Mouse (Mus musculus) layer of hippocampus, postnatal 10 days (tissue): ENCODE results near the gene Armc9. TPM values are rescaled to one million over a fixed set of nuclear protein-coding genes. Genes with fewer than 3 reads are reported as not detected.
A peak's percentile ranks its signal among the peaks of the same experiment; 100 is the strongest.

Source experiments
- DNase-seq, 2 experiments: peaks; one replicate each; pipeline ENCODE4 v3.0.0; 2021; ENCODE audit warnings: low spot score in 2 of 2
- total RNA-seq, 2 experiments: library from RNA; stranded (reverse); gene quantifications; 2 replicates each; pipeline ENCODE4 v1.2.3; 2021

The Armc9 gene
- total RNA-seq, 2 experiments from 2014 or later = 38.8 to 40.3 TPM

DNA sequence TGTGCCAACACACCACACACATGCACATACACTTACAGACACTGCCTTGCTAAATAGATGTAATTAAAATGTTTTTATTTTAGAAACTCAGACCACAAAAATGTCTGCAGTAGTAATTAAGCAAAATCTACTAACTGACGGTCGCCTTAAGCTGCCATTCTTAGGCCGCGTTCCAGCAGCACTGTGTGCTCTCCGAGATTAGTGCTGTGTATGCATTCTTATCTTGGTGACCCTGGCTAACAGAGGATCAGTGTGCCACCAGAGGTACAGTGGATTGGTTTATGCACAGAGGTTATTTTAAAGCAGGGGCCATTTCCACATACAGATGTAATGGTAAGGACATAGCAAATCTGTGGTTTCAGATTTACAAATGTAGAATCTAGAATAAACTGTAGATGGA, 6.5 kb downstream of the Armc9 start:
- DNase-seq = no peak

DNA sequence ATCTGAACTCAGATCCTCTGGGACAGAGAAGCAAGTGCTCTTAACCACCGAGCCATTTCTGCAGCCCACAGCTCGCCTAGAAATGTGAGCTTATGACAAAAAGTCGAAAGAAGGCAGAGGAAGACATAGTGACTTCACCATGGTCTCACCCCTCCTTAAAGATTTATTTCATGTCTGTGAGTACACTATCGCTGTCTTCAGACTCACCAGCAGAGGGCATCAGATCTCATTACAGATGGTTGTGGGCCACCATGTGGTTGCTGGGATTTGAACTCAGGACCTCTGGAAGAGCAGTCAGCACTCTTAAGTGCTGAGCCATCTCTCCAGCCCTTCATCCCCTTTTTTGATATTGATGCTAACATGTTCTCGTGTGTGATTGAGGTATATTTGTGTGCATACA, 20.0 kb downstream of the Armc9 start:
- no peak for DNase-seq

DNA sequence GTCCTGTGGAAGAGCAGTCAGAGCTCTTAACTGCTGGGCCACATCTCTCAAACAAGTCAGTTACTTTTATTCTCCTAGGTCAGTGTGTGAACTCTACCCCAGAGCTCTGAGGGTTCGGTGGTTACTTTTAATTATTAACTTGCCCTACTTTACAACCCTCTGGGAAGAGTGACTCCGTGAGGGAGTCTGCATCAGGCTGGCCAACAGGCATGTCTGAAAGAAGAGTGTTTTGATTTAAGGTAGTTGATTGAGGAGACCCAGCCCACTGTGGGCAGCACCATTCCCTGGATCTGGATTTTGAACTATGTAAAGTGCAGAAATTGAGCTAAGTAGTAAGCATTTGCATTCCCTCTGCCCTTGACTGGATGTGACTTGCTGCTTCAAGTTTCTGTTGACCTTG, 21.5 kb downstream of the Armc9 start:
- no peak for DNase-seq

DNA sequence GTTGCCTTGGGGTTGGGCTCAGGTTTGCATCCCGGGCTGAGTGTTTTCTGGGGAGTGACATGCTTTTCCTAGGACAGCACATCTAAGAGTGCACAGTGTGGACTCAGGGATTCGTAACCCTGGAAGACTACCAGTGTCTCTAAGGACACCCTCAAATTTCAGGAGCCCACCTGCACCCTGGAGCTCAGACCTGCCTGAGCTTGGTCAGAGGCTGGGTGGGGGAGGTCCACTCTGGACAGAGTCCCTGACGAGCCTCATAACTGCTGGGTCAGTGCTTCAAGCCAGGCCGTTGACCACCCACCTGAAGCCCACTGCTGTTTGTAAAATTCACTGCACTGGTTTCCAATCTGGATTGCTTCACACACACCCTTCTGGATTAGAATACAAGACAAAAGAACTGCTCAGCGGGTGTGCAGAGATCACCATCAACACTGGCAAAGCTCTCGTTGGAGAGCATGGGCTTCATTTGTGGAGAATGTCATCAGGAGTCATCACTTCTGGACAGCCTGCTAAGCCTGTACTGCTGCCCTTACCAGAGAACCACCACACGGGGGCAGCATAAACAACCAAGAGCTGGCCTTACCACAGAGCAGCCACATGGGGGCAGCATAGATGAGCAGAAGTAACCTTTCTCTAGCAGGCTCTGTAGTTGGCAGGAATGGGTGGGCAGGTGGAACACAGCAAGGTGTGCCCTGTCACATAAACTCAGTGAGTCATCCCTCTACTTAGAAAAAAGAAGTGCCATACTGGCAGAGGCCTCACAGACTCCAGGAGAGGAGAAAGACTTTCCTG, 24.1 kb downstream of the Armc9 start:
- peak; percentile 86 to 87 for DNase-seq

- no peak for DNase-seq
These were observed 27.6 kb downstream of the Armc9 start for GRCm38 (mm10) chr1:86182004-86182709.

GRCm38 (mm10) chr1:86183577-86184263, 29.1 kb downstream of the Armc9 start:
- DNase-seq = no peak

- no peak for DNase-seq
These were observed 32.2 kb downstream of the Armc9 start for GRCm38 (mm10) chr1:86186762-86187161.

DNA sequence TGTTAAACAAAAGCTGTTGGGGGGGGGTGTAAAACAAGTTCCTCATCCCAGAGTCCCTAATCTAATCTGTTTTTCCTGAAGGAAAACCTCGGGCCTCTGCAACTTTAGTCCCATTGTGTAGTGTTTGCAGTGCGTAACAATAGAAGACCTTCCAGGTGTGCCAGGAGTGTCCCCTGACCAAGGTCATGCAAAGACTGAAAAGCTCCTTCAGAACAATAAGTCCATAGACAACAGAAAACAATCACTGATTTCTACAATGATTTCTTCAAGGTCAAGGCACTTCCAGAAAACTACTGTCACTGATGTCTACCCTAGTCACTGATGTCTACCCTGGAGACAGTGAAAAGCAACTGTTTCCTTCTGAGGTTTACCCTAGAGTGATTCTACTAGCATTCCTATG, 33.3 kb downstream of the Armc9 start:
- DNase-seq = no peak

- DNase-seq = no peak
These were observed 33.7 kb downstream of the Armc9 start for GRCm38 (mm10) chr1:86188271-86188670.

GRCm38 (mm10) chr1:86189034-86189702, 34.6 kb downstream of the Armc9 start:
- DNase-seq = no peak

GRCm38 (mm10) chr1:86190843-86191242, 36.3 kb downstream of the Armc9 start:
- no peak for DNase-seq

- DNase-seq = no peak
These were observed 39.5 kb downstream of the Armc9 start for GRCm38 (mm10) chr1:86194044-86194443.

GRCm38 (mm10) chr1:86198276-86198675, 43.7 kb downstream of the Armc9 start:
- no peak for DNase-seq

GRCm38 (mm10) chr1:86199026-86199425, 44.4 kb downstream of the Armc9 start:
- DNase-seq = no peak

- no peak for DNase-seq
These were observed 46.7 kb downstream of the Armc9 start for GRCm38 (mm10) chr1:86201312-86201711.

DNA sequence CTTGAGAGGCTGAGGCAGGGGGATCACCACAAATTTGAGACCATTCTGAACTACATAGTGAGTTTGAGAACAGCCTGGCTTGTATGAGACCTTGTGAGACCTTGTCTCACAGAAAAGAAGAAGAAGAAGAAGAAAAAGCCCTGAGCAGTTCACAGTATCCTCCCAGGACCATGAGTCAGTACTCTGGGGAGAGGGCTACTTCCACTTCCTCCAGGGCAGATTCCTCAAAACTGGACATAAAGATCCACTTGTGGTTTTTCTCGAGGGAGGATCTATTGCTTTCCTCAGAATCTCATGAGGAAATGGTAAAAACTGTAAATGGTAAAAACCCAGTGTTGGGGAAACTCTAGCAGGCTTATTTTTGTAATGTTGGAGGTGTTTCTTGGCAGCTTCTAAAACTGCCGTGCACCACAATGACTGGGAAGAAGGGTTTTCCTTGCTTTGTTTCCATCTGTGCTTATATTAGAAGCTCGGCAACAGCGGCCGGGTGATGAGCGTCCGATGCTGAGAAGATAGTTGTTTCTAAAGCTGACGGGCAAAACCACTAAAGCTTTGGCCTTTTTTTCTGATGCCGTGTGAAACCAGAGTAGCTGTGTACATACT, 48.1 kb downstream of the Armc9 start:
- no peak for DNase-seq

GRCm38 (mm10) chr1:86210676-86211075, 56.1 kb downstream of the Armc9 start:
- no peak for DNase-seq

DNA sequence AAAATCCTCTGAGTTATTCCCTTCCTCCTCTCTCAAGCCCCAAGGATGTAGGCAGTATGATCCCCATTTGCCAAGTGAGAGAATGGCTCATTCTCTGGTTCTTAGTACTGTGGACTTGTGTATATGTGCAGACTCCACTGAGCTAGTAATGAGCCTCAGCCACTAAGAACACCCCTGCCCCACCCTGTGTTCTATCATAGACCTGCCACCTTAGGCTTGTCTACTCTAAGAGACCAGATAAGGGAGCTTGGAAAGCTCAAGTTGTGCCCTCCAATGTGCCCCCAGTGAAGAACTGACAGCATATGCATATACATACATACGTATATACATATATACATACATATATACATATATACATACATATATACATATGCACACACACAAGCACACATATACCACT, 56.9 kb downstream of the Armc9 start:
- no peak for DNase-seq

GRCm38 (mm10) chr1:86212731-86213130, 58.2 kb downstream of the Armc9 start:
- no peak for DNase-seq

DNA sequence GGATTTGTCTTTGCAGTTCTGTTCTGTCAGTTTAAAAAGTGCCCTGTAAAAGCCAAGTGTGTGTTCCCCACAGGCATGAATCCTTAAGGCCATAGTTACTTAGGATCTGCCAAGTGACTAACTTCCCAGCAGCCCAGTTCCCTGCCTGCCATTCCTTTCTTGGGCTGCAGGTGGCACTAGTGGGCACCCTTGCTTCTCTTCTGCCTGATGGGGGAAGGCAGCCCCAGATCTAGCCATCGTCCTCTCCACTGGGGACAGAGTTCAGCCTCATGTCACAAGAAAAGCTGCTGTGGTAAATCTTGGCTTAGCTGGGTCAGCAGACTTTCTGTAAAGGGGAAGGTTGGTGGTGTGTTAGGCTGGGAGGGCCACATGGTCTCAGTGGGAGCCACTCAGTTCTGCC, 59.6 kb downstream of the Armc9 start:
- peak; percentile 92 to 93 for DNase-seq

- no peak for DNase-seq
These were observed 60.7 kb downstream of the Armc9 start for GRCm38 (mm10) chr1:86215297-86215696.
